Mouse (Mus musculus): ENCODE measurements around the gene Olfr549.

Olfr549 gene

DNA sequence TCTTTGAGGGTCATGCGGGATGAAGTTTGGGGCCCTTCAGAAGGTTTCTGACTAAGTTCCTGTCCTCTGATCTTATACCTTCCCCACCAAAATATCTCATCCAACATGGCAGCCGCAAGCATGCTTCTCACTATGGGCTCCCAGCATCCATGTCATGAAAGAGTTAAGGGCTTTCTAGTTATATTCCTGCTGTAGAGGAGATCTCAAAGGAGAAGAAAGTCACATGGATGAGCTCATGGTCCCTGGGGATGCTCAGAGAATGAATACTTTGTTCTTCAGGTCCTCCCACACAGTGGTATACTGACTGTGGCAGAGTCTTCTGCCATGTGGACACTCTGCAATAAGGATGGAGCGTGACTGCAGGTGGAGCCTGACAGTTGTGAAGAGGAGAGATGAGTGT, at the start of gene Olfr549:
TSS of gene Olfr549 (plus strand) at position 301 of the 400 bp plus-strand sequence.
- no peak for DNase-seq (ENCODE audit: low spot score)

DNA sequence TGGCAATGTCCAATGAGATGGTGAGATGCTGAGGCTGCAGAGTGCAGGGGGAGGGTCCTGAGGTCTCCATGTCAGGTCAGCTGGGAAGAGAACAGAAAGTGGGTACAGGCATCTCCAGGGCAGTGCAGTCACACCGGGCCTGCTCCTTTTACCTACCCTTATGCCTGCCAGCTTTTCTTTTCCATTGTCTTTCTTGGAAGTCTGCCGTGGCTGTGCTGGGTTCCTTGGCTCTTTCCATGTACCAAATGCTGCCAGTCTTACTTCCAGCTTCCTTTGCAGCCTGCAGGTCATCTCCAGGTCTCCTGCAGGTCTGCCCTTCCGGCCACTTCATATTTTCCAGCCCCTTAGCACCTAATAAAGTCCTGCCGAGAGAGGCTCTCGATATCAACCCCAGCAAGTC, 47.7 kb upstream of the Olfr549 start:
- DNase-seq (ENCODE audit: low spot score): no peak

DNA sequence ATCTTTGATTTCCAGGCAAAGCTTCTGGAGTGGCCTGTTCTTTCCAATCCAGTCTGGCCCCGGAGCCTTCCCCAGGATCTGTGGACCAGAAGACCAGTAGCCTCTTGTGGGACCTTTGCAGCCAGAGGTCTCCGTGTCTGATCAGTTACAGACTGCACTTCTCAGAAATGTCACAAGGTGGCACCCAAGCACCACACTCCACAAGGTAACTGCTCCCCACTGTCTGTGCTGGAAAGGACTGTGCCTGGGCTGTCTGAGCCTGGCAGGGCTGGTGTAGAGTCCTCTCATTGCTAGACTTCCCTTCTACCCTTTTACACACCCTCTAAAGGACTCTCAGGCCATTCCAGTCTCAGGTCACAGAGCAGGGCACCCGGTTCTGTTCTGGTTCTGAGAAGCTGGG, 42.8 kb upstream of the Olfr549 start:
- peak; percentile 70 for DNase-seq (ENCODE audit: low spot score)

DNA sequence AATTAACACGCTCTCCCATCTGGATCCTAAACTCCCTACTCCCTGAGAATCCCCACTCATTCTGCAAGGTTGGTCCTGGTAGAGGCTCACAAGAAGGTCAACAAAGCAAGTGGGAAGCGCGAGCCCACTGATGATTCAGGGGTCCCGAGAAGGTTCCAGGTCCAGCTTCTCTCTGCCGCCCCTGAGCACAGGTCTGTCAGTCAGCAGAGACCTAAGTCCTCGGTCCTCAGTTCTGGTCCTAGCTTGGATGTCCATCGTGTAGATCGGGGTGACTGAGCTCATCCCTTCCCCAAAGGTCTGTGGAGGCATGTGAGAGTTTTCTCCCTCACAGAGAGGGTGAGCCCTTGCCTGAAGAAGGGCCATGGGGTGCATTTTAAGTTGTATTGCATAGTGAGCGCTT, 41.6 kb upstream of the Olfr549 start:
- DNase-seq (ENCODE audit: low spot score): no peak

DNA sequence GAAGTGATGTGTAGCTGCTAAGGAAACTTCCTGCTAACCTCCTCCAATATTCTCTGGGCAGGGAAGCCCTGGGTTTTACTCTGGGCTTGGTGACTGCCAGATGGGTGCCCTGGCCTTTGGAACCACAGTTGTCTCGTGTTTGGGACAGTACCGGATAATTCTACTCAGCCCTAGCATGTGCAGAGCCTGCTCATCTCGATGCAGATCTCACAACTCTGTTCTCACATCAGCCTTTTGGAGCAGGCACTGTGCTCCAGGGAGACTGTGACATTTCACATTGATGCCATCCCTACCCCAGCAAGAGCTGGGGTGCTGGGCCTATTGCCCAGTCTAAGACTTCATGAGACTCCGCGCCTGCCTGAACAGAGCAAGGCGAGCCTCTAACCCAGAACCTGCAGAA, 41.0 kb upstream of the Olfr549 start:
- no peak for DNase-seq (ENCODE audit: low spot score)

DNA sequence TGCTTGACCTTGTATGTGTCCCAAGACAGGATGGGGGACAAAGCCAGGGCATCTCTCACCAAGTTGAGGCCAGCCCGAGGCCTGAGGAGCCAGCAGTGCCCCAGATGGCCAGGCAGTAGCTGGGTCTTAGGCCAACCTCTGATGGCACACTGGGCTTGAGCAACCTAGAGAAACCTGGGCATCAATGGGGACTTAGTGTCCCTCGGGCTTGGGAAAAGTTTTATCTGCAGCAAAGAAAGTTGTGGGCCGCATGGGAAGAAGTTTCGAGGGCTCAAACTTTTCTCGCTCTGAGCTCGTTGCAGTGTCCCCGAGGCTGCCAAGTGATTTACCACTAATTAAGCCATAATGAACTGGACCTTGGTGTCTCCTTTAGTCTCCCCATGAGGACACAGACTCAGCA, 39.9 kb upstream of the Olfr549 start:
- DNase-seq (ENCODE audit: low spot score): no peak

DNA sequence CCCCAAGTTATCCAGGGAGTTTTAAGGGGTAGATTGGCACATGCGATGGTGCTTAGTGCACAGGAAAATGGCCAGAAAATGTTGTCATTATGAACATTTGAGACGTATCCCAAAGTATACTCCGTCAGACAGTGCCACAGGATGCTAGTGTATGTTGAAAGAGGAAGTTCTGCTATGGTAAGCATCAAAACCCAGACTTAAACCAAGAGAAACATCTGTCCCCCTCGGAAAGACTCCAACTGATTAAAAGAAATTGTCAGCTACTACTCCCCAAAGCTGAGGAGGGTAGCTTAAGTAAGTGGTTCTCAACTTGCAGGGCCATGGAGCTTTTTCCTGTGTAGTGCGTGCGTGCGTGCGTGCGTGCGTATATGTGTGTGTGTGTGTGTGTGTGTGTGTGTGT, 37.7 kb upstream of the Olfr549 start:
- DNase-seq (ENCODE audit: low spot score): no peak

DNA sequence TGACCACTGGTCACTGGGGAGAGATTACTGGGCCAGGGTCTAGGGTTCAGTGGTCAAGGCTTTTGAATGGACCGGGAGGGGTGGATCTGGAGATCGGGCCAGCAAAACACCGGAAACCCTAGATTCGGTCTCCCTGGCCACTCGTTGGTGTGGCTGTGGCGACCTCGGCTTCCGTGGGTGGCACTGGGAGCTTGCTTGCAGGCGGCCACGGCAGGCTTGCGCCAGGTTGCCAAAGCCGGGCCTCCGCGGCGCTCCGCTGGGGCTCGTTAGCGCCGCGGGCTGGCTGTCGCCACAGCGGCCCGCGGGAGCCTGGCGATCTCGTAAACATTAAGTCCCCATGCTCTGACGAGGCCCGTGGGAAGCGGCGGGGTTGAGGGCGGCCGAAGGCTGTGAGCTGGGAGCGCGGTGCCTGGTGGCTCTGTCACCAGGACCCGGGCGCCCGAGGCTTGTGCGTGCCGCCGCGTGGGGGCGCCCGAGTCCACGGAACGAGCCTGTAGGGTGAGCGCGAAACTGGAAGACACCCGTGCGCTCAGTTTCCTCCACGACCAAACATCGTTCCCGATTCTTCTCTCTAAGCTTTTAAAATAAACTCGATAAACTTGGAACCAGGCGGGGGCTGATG, 36.7 kb upstream of the Olfr549 start:
- peak; percentile 58 for DNase-seq (ENCODE audit: low spot score)

DNA sequence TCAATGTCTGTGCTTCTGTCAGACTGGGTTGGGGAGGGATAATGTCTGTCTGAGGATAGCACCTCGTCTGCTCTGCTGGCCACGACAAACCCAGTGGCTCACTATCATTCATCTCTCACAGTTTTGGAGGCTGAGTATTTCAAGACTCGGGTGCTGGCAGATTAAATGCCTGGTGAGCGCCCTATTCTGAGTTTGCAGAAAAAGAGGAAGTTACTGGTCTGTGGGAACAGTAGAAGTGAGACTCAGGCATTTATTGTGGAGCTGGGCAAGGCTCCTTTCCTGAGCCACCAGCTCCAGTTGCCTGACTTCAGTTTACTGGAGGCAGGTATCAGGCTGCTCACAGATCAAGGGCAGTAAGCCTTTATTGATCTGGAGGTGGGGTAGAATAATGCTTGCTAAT, 35.5 kb upstream of the Olfr549 start:
- no peak for DNase-seq (ENCODE audit: low spot score)

DNA sequence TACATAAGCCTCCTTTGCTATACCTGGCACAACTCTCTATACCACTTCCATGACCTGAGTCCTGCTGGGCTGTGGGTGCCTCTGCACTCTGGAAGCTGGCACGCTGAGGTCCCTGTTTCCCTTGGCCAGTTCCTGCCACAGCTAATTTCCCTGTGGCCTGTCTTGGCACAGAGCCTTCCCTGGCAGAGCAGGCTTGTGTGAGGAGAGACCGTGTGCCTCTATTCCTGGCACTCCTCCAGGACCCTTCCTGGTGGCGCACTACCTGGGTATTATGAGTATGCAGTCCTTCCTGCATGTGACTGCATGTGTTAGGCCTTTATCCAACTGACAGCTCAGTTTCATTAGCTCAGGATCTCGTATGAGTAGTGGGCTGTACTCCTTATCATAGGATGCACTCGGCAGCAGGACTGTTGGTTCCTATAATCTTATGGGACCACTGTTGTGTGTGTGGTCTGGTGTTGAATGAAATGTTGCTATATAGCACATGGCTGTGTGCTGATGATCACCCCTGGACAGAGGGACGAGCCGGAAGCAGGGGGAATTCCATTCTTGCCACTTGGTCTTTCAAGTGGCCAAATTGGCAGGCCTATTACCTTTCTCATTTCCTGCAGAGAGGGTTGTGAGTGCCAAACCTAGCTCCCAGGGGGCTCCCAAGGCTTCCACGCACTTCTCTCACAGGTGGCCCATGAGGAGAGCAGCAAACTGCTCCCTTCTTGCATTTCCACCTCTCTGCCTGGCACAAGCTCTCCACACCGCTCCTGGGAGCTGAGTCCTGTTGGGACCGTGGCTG, 33.2 kb upstream of the Olfr549 start:
- peak; percentile 33 for DNase-seq (ENCODE audit: low spot score)

DNA sequence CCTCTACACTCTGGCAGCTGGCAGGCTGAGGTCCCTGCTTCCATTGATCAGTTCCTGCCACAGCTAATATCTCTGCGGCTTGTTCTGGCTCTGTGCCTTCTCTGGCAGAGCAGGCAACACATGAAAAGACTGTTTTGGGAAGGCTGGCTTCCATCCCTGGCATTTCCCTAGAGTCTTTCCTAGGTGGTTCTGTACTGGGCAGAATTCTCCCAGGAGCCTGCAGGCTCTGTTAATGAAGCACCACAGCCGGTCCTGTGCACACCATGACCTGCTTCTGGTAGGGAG, 32.7 kb upstream of the Olfr549 start:
- DNase-seq (ENCODE audit: low spot score): no peak

DNA sequence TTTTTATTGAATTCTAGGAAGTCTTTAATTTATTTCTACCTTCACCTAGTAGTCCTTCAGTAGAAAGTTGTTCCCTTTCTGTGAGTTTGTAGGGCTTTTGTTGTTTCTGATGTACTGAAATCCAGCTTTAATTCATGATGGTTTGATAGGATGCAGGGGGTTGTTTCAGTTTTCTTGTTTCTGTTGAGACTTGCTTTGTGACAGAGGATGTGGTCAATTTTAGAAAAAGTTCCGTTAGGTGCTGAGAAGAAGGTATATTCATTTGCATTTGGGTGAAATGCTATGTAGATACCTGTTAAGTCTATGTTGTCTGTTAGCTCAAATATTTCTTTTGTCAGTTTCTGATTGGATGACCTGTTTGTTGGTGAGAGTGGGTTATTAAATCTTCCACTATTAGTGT, 20.6 kb upstream of the Olfr549 start:
- no peak for DNase-seq (ENCODE audit: low spot score)

DNA sequence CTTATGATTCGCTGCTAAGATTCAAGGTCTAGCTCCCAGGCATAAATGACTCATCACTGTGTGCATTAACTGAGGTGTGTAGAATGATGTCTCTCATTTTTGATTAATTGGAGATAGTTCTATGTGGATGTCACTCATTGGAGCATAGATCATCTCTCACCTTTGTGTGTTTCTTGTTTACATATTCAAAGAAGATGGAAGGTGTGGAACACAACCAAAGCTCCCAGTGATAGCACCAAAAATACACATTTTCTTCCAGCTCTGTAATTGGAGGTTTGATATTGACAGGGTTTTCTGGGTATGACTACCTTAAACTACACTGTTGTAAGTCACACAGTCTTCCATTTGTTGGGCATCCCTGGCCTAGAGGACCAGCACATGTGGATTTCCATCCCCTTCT, 15.2 kb upstream of the Olfr549 start, which contains the start of gene Olfr547:
TSS of gene Olfr547 (plus strand) at position 301 of the 400 bp plus-strand sequence.
- no peak for DNase-seq (ENCODE audit: low spot score)

DNA sequence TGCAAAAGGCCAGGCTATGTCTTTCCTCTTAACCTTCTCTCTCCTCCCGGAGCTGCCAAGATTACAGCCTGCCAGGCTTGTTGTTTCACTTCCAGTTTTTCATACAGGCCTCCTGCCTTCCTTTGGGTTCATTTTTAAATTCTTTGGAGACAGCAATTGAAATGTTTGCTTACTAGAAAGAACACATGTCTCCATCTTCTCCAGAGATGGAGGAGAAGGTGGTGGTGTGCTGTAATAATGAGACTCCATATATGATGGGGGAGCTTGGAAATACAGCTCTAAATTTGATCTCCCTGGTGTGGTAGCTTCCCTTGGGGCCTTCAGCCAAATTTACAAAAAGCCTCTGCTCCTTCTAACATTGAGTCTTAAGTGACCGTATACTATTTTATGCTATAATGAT, 9.1 kb upstream of the Olfr549 start, which contains the start of gene Olfr548-ps1:
TSS of gene Olfr548-ps1 (plus strand) at position 301 of the 400 bp plus-strand sequence.
- peak; percentile 13 for DNase-seq (ENCODE audit: low spot score)

DNA sequence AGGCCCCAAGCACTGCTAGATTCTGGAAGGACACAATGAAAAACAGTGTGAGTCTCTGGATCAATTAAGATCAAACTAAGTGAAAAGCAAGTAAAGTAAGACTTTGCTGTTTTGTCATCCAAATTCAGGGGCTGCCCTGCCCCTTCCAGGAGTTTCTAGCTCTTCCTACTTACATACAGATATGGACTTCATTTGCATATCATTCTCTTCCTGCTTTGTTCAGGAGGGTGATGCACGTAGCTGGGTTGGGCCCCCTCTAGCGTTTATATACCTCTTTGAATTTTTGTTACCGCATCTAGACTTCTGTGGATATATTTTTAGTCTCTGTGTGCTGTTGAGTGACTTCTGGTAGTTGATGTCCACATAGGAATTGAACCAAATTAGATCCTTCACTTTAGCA, 8.4 kb upstream of the Olfr549 start:
- no peak for DNase-seq (ENCODE audit: low spot score)

DNA sequence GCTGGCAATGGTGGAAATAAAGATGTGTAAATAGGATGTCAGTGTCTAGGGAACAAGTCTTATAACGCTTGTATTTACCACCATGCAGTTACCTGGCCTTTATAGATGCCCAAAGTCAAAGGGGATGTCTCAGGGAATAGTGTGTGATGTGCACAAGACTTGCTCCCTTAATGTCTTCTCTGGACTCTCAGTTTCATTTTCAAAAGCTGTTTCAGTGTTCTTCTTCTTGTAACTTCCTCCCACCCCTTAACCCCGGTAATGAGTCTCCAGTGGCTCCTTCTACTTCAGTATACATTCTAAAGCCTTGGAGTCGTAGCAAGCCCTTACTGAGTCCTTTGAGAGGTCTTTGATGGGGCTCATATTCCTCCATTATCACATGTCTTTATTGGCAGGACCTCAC, 3.6 kb downstream of the Olfr549 start:
- DNase-seq (ENCODE audit: low spot score): no peak

DNA sequence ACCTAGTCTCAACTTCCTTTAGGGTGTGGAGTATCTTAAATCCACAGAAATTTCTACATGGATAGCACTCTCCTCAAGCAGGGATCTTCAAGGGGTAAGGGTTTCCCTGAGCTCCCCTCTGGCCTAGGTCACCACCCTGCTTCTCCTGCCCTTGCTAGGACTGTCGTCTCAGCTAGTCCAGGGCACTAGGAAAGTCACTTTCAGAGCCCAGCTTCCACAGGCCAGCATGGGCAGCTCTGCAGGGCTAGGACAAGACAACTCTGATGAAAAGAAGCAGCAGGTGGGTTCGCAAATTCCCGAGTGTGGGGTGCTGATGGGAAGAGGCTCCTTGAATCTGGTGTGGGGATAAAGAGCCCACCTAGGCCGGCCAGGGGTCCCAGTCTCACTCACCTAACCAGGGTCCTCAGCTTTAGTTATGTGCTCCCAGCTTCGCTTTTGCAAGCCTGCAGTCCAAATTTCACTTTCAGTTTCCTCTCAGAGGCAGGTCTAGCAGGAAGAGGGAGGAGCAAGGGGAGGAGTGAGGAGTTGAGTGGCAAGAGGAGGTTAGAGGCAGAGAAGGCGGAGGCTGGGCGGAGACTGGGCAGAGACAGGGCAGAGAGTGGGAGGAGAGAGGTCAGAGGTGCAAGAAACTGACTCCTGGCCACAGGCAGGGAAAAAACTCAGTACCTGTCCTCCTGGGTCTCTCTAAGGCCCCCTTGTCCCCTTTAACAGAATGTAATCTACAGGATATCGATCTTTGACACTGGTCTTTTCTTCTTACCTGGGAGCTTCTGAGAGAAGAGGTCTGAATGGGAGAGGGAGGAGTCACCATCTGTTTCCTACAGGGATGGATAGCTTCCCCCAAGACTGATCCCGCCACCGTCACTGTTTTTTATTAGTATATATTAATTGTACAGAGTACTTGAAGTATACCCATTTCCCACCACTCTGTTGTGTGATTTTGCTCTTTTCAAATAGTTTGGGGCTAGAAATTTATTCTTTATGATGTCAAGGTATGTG, 15.6 kb downstream of the Olfr549 start, which contains the start of gene Trim21:
TSS of gene Trim21 (minus strand) at position 488 of the 999 bp plus-strand sequence.
- DNase-seq (ENCODE audit: low spot score): peak; percentile 92

DNA sequence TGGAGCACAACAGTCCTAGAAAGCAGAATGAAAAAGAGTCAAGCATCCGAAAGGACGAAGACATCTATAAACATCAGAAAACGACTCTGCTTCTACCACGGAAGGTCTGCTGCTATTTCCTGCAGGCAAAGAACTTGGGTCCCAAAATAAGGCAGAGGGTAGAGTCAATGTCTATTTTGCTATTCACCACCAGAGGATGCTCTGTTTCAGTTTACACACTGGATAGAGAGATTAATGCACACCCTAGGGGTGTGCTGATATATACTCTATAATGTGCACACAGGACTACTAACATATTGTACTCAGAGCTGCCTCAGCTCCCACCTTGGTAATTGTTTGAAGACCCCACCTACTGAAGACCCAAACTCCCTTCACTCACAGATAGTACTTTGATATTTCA, 16.5 kb downstream of the Olfr549 start:
- DNase-seq (ENCODE audit: low spot score): no peak

DNA sequence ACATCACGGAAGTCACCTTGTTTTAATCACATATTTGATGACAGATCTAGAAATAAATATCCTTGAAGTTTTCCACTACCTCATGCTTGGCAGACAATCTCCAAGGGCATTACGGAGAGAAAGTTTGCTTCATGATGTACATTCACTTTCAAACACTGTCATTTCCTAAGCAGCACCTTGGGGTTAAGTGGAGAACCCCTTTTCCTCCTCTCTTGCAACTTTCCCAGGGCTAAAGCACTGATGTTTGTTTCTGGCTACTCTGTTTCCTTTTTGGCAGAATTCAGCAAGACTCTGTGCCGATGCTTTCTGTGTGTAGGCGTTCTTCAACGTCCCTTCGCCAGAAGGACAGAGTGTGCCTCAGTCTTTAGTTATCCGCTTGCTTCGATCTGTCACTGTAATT, 21.5 kb downstream of the Olfr549 start, which contains the start of gene Olfr550:
TSS of gene Olfr550 (plus strand) at position 301 of the 400 bp plus-strand sequence.
- DNase-seq (ENCODE audit: low spot score): no peak

DNA sequence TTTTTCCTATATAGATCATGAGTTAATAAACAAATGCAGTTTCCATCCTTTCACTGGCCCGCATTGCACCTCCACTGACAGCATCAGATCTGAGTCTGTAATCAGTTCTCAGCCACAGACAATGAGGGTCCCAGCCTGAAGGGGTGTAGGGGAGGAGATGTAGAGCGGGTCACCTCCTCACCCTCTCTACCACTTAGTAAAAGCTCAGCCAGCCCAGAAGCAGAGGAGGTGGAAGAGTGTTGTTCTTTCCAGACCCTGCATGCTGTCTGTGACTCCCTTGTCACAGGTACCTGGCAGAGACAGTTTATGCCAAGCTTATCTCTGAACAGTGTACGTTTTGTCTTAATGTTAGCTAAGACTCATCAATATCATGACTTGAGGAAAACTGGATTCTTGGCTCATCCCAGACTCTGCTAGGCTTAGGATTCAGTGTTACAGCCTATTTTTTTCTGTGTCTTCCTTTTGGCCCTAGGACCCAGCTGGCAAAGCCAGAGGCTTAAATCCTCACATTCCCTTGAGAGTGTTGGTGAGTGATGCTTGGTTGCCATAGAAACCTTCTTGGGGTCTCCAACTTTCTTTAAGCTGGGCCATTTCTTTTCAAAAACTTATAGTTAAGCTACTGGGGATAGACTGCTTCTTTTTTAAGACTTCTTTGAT, 23.6 kb downstream of the Olfr549 start:
- no peak for DNase-seq (ENCODE audit: low spot score)

DNA sequence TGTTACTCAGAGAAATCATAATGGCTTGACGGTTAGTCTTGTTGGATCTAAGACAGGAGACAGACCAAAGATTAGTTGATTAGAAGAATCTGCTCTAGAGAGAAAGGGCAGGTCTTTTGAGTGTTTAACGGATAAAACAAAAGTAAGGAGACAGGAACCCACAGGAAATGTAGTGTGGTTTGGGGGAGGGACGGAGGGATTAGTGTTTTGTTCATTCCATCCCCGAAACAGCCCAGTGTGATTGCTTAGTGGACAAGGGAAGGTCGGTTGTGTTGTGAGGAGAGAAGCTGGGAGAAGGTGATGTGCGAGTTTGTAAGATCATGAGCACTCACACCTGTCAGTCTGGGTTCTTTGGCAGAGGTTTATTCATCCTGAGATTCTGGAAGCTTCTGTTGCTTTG, 26.3 kb downstream of the Olfr549 start:
- no peak for DNase-seq (ENCODE audit: low spot score)

DNA sequence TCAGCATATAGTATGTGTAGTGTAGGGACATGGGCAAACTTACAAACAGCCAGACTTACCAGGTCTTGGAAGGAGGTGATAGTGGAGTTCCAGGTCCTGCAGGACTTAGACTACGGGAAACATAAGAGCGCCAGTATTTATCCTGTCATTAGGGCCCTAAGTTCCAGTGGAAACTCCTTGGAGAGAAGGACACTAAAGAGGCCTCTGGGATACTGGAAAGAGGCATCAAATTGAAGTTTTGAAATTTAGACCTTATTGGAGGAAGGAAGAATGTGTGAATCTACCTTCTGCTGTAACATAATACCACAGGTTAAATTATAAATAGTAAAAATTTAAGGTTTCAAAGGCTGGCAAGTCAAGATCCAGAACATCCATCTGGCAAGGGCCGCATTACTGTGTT, 42.1 kb downstream of the Olfr549 start, which contains the start of gene Olfr551:
TSS of gene Olfr551 (minus strand) at position 101 of the 400 bp plus-strand sequence.
- no peak for DNase-seq (ENCODE audit: low spot score)

Measured in adipocyte (in vitro differentiated cells).